Mouse (Mus musculus) neural tube, embryonic 11.5 days (tissue): ENCODE data around the gene Tmem184a. TPM values are rescaled to one million over a fixed set of nuclear protein-coding genes. Genes with fewer than 3 reads are reported as not detected.

ENCODE experiments used
- ATAC-seq: fragments of 200-750 bp; cut with Nextera tagmentation; 2 replicates; pipeline ENCODE4 v1.8.0; 2017; ENCODE audit warnings: moderate number of reproducible peaks, mild to moderate bottlenecking, moderate TSS enrichment, moderate library complexity; ENCODE audit not compliant: insufficient read depth, low FRiP score, low TSS enrichment
- DNase-seq: peaks from one replicate; pipeline ENCODE4 v3.0.0-alpha.2; 2015; ENCODE audit warnings: low spot score
- H3K27ac ChIP-seq: fragments of 300-500 bp; sonication (generic); 2 replicates; pipeline ENCODE4 v1.5.1; 2014; ENCODE audit warnings: low read depth, mild to moderate bottlenecking, low read length
- H3K27me3 ChIP-seq: fragments of 300-500 bp; sonication (generic); 2 replicates; pipeline ENCODE4 v1.6.1; 2014; ENCODE audit warnings: mild to moderate bottlenecking, low read length, mixed read lengths; ENCODE audit not compliant: control insufficient read depth, insufficient read depth
- H3K36me3 ChIP-seq: fragments of 300-500 bp; sonication (generic); 2 replicates; pipeline ENCODE4 v1.6.1; 2014; ENCODE audit warnings: mild to moderate bottlenecking, low read length, moderate library complexity, mixed read lengths; ENCODE audit not compliant: control insufficient read depth, insufficient read depth
- H3K4me1 ChIP-seq: fragments of 300-500 bp; sonication (generic); 2 replicates; pipeline ENCODE4 v1.6.1; 2014; ENCODE audit warnings: low read length, mixed read lengths; ENCODE audit not compliant: control insufficient read depth, insufficient read depth
- H3K4me2 ChIP-seq: fragments of 300-500 bp; sonication (generic); 2 replicates; pipeline ENCODE4 v1.6.1; 2014; ENCODE audit warnings: low read depth, mild to moderate bottlenecking, moderate library complexity
- H3K4me3 ChIP-seq: fragments of 300-500 bp; sonication (generic); 2 replicates; pipeline ENCODE4 v1.5.1; 2014; ENCODE audit warnings: low read depth, low read length
- H3K9ac ChIP-seq: fragments of 300-500 bp; sonication (generic); 2 replicates; pipeline ENCODE4 v1.6.1; 2014; ENCODE audit warnings: mild to moderate bottlenecking, low read length
- H3K9me3 ChIP-seq: fragments of 300-500 bp; sonication (generic); 2 replicates; pipeline ENCODE4 v1.6.1; 2016; ENCODE audit warnings: low read length; ENCODE audit not compliant: control insufficient read depth
- WGBS: fragments of 180-500 bp; shearing (Covaris S2); extraction: QIAGEN DNeasy Blood & Tissue Kit; methylation state at CpG from one replicate; pipeline ENCODE4 v1.1.7; 2014; 5-methylcytosine and 5-hydroxymethylcytosine counted together
- microRNA-seq: library from miRNA; unstranded; fragments of <30 nt; microRNA quantifications from one replicate; pipeline ENCODE4, GENCODE M21; 2016
- polyA plus RNA-seq: library from polyadenylated mRNA; unstranded; fragments of >200 nt; fragmentation: Nextera tagmentation; extraction: Ambion mirVana; gene quantifications from 2 replicates; pipeline ENCODE4 v1.2.1, GENCODE M21; 2014

Tmem184a gene
- polyA plus RNA-seq, 1 experiment from 2014 or later = 0.70 TPM

DNA sequence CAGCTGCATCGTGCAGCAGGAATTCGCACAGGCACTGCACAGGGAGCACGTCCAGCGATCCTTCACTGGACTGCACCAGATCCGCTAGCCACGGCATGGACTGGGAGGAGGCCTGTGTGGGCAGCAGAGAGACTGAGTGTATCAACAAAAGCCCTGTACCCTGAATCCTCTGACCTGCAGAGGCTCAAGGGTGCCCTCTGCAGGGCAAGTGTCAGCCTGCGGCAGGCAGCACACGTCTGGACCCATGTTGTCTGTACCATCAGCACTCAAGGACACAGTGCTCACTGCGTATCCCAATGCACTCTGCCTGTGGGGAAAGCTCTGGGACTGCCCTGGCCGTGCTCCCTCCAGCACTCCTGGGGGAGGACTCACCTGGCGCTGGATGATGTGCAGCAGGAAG, 55.4 kb downstream of the Tmem184a start:
- Histone ChIP-seq H3K36me3 (peaks cover 41% of the 10 kb centered on the region), H3K4me1 (no peaks in the 10 kb centered on the region)
- 73% methylated on average over 11 of the region's 11 CpGs for WGBS

DNA sequence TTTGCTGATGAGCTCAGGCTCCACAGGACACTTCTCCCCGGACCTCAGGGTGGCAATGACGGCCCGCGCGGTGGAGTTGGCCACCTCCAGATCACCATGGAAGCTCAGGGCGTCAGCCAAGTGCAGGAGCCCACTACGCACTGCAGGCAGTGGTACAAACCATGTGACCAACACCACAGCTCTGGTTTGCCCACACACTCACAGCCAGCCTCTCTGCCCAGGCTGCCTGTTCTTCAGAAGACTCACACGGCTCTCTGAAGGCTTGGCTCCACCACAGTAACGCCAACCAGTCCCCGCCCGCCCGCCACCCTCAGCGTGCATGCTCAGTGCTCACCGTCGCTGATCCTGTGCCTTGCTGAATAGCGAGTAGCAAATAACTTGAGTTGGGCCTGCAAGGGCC, 61.6 kb downstream of the Tmem184a start:
- WGBS = 87% methylated on average over 16 of the region's 16 CpGs
- ATAC-seq (no peak), DNase-seq (no peak)
- H3K4me3 ChIP-seq = no peak overlapping the region
- H3K9ac ChIP-seq = no peak overlapping the region
- H3K27ac ChIP-seq = no peak overlapping the region
- H3K4me2 ChIP-seq = no peak overlapping the region
- no peaks in the 10 kb centered on the region for H3K27me3 ChIP-seq
- H3K4me1 ChIP-seq = no peaks in the 10 kb centered on the region
- H3K36me3 ChIP-seq = peaks cover 39% of the 10 kb centered on the region
- no peaks in the 10 kb centered on the region for H3K9me3 ChIP-seq

More for the DNA sequence above, 55.4 kb downstream of the Tmem184a start:
- Histone ChIP-seq H3K27ac (no peak overlapping the region), H3K4me3 (no peak overlapping the region), H3K9me3 (no peaks in the 10 kb centered on the region), H3K27me3 (no peaks in the 10 kb centered on the region), H3K9ac (no peak overlapping the region), H3K4me2 (no peak overlapping the region)
- ATAC-seq = no peak
- DNase-seq = peak; percentile 56

DNA sequence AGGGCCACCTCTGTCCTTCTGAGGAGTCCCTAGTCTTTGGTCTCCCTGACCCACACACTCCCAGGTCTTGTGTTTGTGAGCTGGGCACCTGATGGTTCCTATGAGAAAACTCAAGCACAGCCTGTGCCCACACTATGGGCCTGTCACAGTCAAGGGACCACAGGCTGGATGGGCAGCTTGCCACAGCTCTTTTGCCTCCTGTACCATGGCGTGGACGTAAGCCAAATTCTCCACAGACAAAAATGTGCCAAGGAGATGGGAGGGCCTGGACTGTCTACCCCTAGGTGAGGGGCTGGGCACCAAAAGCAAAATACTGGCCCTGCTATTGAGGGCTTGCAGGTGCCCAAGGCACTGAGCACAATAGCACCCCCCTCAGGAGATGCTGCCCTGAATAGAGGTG, 63.1 kb downstream of the Tmem184a start:
- Histone ChIP-seq H3K4me2 (no peak overlapping the region), H3K27me3 (no peaks in the 10 kb centered on the region), H3K4me3 (no peak overlapping the region), H3K36me3 (peaks cover 36% of the 10 kb centered on the region), H3K9ac (no peak overlapping the region), H3K4me1 (no peaks in the 10 kb centered on the region), H3K9me3 (no peaks in the 10 kb centered on the region), H3K27ac (no peak overlapping the region)
- no peak for DNase-seq
- 95% methylated on average over 2 of the region's 2 CpGs for WGBS
- no peak for ATAC-seq

DNA sequence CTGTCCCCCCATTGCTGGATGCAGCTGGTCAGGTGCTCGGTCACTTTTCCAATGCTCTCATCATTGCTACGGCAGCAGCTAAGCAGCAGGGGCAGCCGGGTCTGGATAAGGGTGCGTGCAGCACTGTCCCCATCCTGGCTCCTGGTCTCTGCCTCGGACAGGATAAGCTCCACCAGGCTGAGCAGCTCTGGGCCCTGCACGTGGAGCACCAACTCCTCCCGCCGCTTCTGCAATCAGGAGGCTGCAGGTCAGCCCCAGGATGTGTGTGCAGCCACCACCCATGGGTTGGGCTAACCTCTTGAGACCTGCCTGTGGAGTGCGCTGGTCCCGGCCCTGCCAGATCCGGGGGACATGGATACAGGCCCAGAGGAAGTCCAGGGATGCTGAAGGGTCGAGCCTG, 63.6 kb downstream of the Tmem184a start:
- Histone ChIP-seq H3K27ac (no peak overlapping the region), H3K9me3 (no peaks in the 10 kb centered on the region), H3K4me3 (no peak overlapping the region), H3K27me3 (no peaks in the 10 kb centered on the region), H3K4me1 (no peaks in the 10 kb centered on the region), H3K4me2 (no peak overlapping the region), H3K9ac (no peak overlapping the region), H3K36me3 (peaks cover 39% of the 10 kb centered on the region)
- DNase-seq (no peak), ATAC-seq (no peak)
- whole genome bisulfite sequencing = 92% methylated on average over 12 of the region's 12 CpGs

DNA sequence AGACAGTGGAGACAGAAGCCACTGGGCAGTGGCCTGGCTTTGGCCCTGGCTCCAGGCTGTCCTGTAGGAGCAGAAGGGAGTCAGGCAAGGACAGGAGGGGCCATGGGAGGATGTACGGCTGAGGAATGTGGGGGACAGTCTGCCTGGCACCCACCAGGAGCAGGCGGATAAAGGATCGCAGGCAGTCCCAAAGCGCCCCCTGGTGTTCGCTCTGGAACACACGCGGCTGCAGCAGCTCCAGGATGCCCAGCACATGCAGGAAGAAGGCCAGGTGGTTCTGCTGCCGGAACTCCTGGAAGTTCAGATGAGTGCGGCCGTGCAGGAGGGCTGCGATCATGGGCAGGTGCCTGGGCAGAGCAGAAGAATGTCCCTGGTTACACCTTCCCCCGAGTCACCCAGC, 65.0 kb downstream of the Tmem184a start:
- H3K4me3 ChIP-seq = no peak overlapping the region
- ATAC-seq = no peak
- H3K27ac ChIP-seq = no peak overlapping the region
- H3K9me3 ChIP-seq = no peaks in the 10 kb centered on the region
- H3K4me1 ChIP-seq = no peaks in the 10 kb centered on the region
- WGBS = 34% methylated on average over 12 of the region's 12 CpGs
- no peak overlapping the region for H3K4me2 ChIP-seq
- no peak overlapping the region for H3K9ac ChIP-seq
- no peaks in the 10 kb centered on the region for H3K27me3 ChIP-seq
- peak; percentile 66 for DNase-seq
- H3K36me3 ChIP-seq = peaks cover 28% of the 10 kb centered on the region

Small RNAs within 50 kb of the gene (microRNA-seq; reads per million reads assigned to microRNA genes)
- gene Mir7037 = not detected

Other genes starting within 250 kb of the Tmem184a start
- gene Micall2, start 83.6 kb downstream of the Tmem184a start, polyA plus RNA-seq = 5.4 and 7.1 TPM in 2 replicates
- gene Ints1, start 44.2 kb downstream of the Tmem184a start, polyA plus RNA-seq = 33.4 and 35.9 TPM in 2 replicates
- 7.0 and 8.3 TPM in 2 replicates for gene Mafk, start 28.4 kb downstream of the Tmem184a start, polyA plus RNA-seq
- 0.41 TPM in 1 of 2 replicates, not detected in the other for gene Gm26938, start 6.5 kb upstream of the Tmem184a start, polyA plus RNA-seq
- 71.9 and 79.8 TPM in 2 replicates for gene Psmg3, start 7.0 kb upstream of the Tmem184a start, polyA plus RNA-seq
- 2.3 and 2.5 TPM in 2 replicates for gene Elfn1, start 88.0 kb upstream of the Tmem184a start, polyA plus RNA-seq